Mouse (Mus musculus) ES-Bruce4 (cell line): ENCODE measurements at regions not wholly inside any gene's neighbourhood (a gene's known extent, or its start where the extent isn't known, plus 50 kb on each side); places are given as distances from the start of the nearest gene placed in this dataset.

ENCODE experiments used
- H3K27ac ChIP-seq: 2 replicates; pipeline ENCODE4 v1.5.1; 2012; ENCODE audit warnings: low read length, inconsistent platforms; ENCODE audit not compliant: insufficient read depth
- H3K27me3 ChIP-seq: 2 replicates; pipeline ENCODE4 v1.6.1; 2012; ENCODE audit warnings: mild to moderate bottlenecking, low read length, inconsistent platforms; ENCODE audit not compliant: control insufficient read depth, poor library complexity, insufficient read depth, severe bottlenecking
- H3K36me3 ChIP-seq: 2 replicates; pipeline ENCODE4 v1.6.1; 2012; ENCODE audit warnings: inconsistent platforms, mild to moderate bottlenecking, low read length, moderate library complexity; ENCODE audit not compliant: control insufficient read depth, poor library complexity, insufficient read depth, severe bottlenecking
- H3K4me1 ChIP-seq: one replicate; pipeline ENCODE4 v1.8.1; 2011; ENCODE audit warnings: low read length; ENCODE audit not compliant: control insufficient read depth, insufficient read depth
- H3K4me3 ChIP-seq: 2 replicates; pipeline ENCODE4 v1.5.1; 2011; ENCODE audit warnings: low read depth, mild to moderate bottlenecking, low read length
- H3K9ac ChIP-seq: 2 replicates; pipeline ENCODE4 v1.6.1; 2012; ENCODE audit warnings: low read depth, mild to moderate bottlenecking, inconsistent platforms; ENCODE audit not compliant: poor library complexity, severe bottlenecking
- H3K9me3 ChIP-seq: replicated peaks from 2 replicates; pipeline ENCODE4 v1.6.1; 2012; ENCODE audit warnings: mild to moderate bottlenecking, low read length, inconsistent platforms; ENCODE audit not compliant: control insufficient read depth, poor library complexity, insufficient read depth, severe bottlenecking
- CTCF ChIP-seq: IDR thresholded peaks from one replicate; pipeline ENCODE4 v1.8.1; 2011; ENCODE audit warnings: low read depth, low read length
- EP300 ChIP-seq: IDR thresholded peaks from 2 replicates; pipeline ENCODE4 v1.6.1; 2011; ENCODE audit warnings: low read depth, low read length; ENCODE audit not compliant: insufficient read depth
- POLR2A ChIP-seq: IDR thresholded peaks from one replicate; pipeline ENCODE4 v1.8.1; 2011; ENCODE audit warnings: low read length; ENCODE audit not compliant: insufficient read depth

GRCm38 (mm10) chr1:136791641-136792040, 166.9 kb downstream of the Zfp281 start:
- Histone ChIP-seq H3K36me3 (no peaks in the 10 kb centered on the region), H3K4me1 (peaks cover 2% of the 10 kb centered on the region), H3K27me3 (peaks cover 2% of the 10 kb centered on the region; the same call in 1 of the 2 replicates), H3K4me3 (no peak overlapping the region), H3K9me3 (no peaks in the 10 kb centered on the region), H3K27ac (no peak overlapping the region), H3K9ac (no peak overlapping the region)
- TF ChIP-seq EP300, result no peak
- TF ChIP-seq POLR2A, result no peak
- no peak for TF ChIP-seq CTCF
